Mouse (Mus musculus): ENCODE measurements around the gene Acvr1b.

Acvr1b gene

GRCm38 (mm10) chr15:101173421-101174211, at the start of gene Acvr1b:
Gene Acvr1b, plus strand, starts transcription at chr15:101174067.
- peak; percentile 91 for DNase-seq

- DNase-seq: no peak
These were observed 48.3 kb upstream of the Acvr1b start for GRCm38 (mm10) chr15:101125561-101125960.

GRCm38 (mm10) chr15:101126876-101127544, 46.9 kb upstream of the Acvr1b start:
- no peak for DNase-seq

- DNase-seq: no peak
These were observed 45.4 kb upstream of the Acvr1b start, which contains the start of gene Acvrl1 for GRCm38 (mm10) chr15:101128181-101129089. Gene Acvrl1, plus strand, starts transcription at chr15:101128522.

- no peak for DNase-seq
These were observed 44.5 kb upstream of the Acvr1b start for GRCm38 (mm10) chr15:101129412-101129811.

GRCm38 (mm10) chr15:101131498-101131897, 42.4 kb upstream of the Acvr1b start:
- DNase-seq: no peak

GRCm38 (mm10) chr15:101132041-101132440, 41.8 kb upstream of the Acvr1b start:
- DNase-seq: no peak

GRCm38 (mm10) chr15:101132761-101133160, 41.1 kb upstream of the Acvr1b start:
- no peak for DNase-seq

- no peak for DNase-seq
These were observed 39.7 kb upstream of the Acvr1b start for GRCm38 (mm10) chr15:101133993-101134704.

GRCm38 (mm10) chr15:101135405-101135804, 38.5 kb upstream of the Acvr1b start:
- no peak for DNase-seq

GRCm38 (mm10) chr15:101137455-101137854, 36.4 kb upstream of the Acvr1b start:
- DNase-seq: no peak

- DNase-seq: no peak
These were observed 35.2 kb upstream of the Acvr1b start for GRCm38 (mm10) chr15:101138675-101139074.

GRCm38 (mm10) chr15:101139885-101140284, 34.0 kb upstream of the Acvr1b start:
- no peak for DNase-seq

- no peak for DNase-seq
These were observed 33.3 kb upstream of the Acvr1b start for GRCm38 (mm10) chr15:101140587-101140986.

GRCm38 (mm10) chr15:101141061-101141541, 32.8 kb upstream of the Acvr1b start:
- no peak for DNase-seq

- no peak for DNase-seq
These were observed 31.2 kb upstream of the Acvr1b start for GRCm38 (mm10) chr15:101142672-101143071.

GRCm38 (mm10) chr15:101143494-101143893, 30.4 kb upstream of the Acvr1b start:
- DNase-seq: peak; percentile 52

- no peak for DNase-seq
These were observed 29.7 kb upstream of the Acvr1b start for GRCm38 (mm10) chr15:101144176-101144575.

GRCm38 (mm10) chr15:101144779-101145178, 29.1 kb upstream of the Acvr1b start:
- DNase-seq: no peak

- DNase-seq: peak; percentile 93
These were observed 28.3 kb upstream of the Acvr1b start for GRCm38 (mm10) chr15:101145424-101146099.
